Mouse (Mus musculus): ENCODE data around the gene Iqgap1. TPM values are rescaled to one million over a fixed set of nuclear protein-coding genes. Genes with fewer than 3 reads are reported as not detected.
A peak's percentile ranks its signal among the peaks of the same experiment; 100 is the strongest.

The Iqgap1 gene
- total and polyA plus RNA-seq, 3 experiments, result 33.5 to 35.8 (median 34.8) TPM

- TF ChIP-seq POLR2A (IDR thresholded peaks at IDR 0.05; ENCODE audit: insufficient read depth, low read depth, low read length) (no peak), EP300 (IDR thresholded peaks at IDR 0.05; ENCODE audit: insufficient read depth, low read depth, low read length) (no peak)
- Histone ChIP-seq H3K4me3 (no peak overlapping the region), H3K27me3 (ENCODE audit: control insufficient read depth, insufficient read depth, low read length) (no peaks in the 10 kb centered on the region), H3K36me3 (ENCODE audit: control insufficient read depth, insufficient read depth, low read length) (peaks cover 35% of the 10 kb centered on the region), H3K27ac (peak overlapping the region; percentile 28; the same call in 1 of the 2 replicates), H3K4me1 (ENCODE audit: control insufficient read depth, insufficient read depth, low read length) (peaks cover 11% of the 10 kb centered on the region), H3K9ac (ENCODE audit: low read depth, low read length) (peak overlapping the region; percentile 14; the same call in 1 of the 2 replicates), H3K79me2 (replicated peaks; ENCODE audit: control insufficient read depth, insufficient read depth, low read length) (no peaks in the 10 kb centered on the region)
- intact Hi-C loops (cut with DNase I), result no loop called here
- DNase-seq, result no peak
- WGBS, result 47% methylated on average over 9 of the region's 9 CpGs
Measured at GRCm38 (mm10) chr7:80745250-80745649, 80.5 kb downstream of the Iqgap1 start.

GRCm38 (mm10) chr7:80743920-80744630, 81.7 kb downstream of the Iqgap1 start:
- intact Hi-C loops (cut with DNase I), result loop anchor here (2.0 kb wide), 1 partner anchor 59 kb away; no protein-coding TSS in a partner anchor
- H3K4me1 ChIP-seq (ENCODE audit: control insufficient read depth, insufficient read depth, low read length), result peaks cover 11% of the 10 kb centered on the region
- no peaks in the 10 kb centered on the region for H3K79me2 ChIP-seq (replicated peaks; ENCODE audit: control insufficient read depth, insufficient read depth, low read length)
- no peaks in the 10 kb centered on the region for H3K27me3 ChIP-seq (ENCODE audit: control insufficient read depth, insufficient read depth, low read length)
- 46% methylated on average over 9 of the region's 9 CpGs for WGBS
- H3K27ac ChIP-seq, result no peak overlapping the region
- H3K36me3 ChIP-seq (ENCODE audit: control insufficient read depth, insufficient read depth, low read length), result peaks cover 35% of the 10 kb centered on the region
- no peak overlapping the region for H3K9ac ChIP-seq (ENCODE audit: low read depth, low read length)
- no peak overlapping the region for H3K4me3 ChIP-seq
- DNase-seq, result no peak
- TF ChIP-seq CTCF (IDR thresholded peaks at IDR 0.05), result no peak
- no peak for TF ChIP-seq POLR2A (IDR thresholded peaks at IDR 0.05; ENCODE audit: insufficient read depth, low read depth, low read length)
- no peak for TF ChIP-seq EP300 (IDR thresholded peaks at IDR 0.05; ENCODE audit: insufficient read depth, low read depth, low read length)

- Histone ChIP-seq H3K4me1 (ENCODE audit: control insufficient read depth, insufficient read depth, low read length) (peaks cover 11% of the 10 kb centered on the region), H3K4me3 (no peak overlapping the region), H3K9ac (ENCODE audit: low read depth, low read length) (no peak overlapping the region), H3K36me3 (ENCODE audit: control insufficient read depth, insufficient read depth, low read length) (peaks cover 30% of the 10 kb centered on the region), H3K27me3 (ENCODE audit: control insufficient read depth, insufficient read depth, low read length) (no peaks in the 10 kb centered on the region), H3K27ac (no peak overlapping the region), H3K79me2 (replicated peaks; ENCODE audit: control insufficient read depth, insufficient read depth, low read length) (no peaks in the 10 kb centered on the region)
- 92% methylated on average over 3 of the region's 3 CpGs for WGBS
- TF ChIP-seq EP300 (IDR thresholded peaks at IDR 0.05; ENCODE audit: insufficient read depth, low read depth, low read length) (no peak), CTCF (IDR thresholded peaks at IDR 0.05) (no peak)
- intact Hi-C loops (cut with DNase I), result loop anchor here (2.0 kb wide), 1 partner anchor 60 kb away; no protein-coding TSS in a partner anchor
- no peak for DNase-seq
Measured at GRCm38 (mm10) chr7:80742671-80743070, 83.1 kb downstream of the Iqgap1 start.

- H3K4me1 ChIP-seq (ENCODE audit: control insufficient read depth, insufficient read depth, low read length), result peaks cover 7% of the 10 kb centered on the region
- H3K9ac ChIP-seq (ENCODE audit: low read depth, low read length), result no peak overlapping the region
- no peaks in the 10 kb centered on the region for H3K27me3 ChIP-seq (ENCODE audit: control insufficient read depth, insufficient read depth, low read length)
- no peak overlapping the region; the same call in 1 of the 2 replicates for H3K27ac ChIP-seq
- no peak overlapping the region for H3K4me3 ChIP-seq
- H3K36me3 ChIP-seq (ENCODE audit: control insufficient read depth, insufficient read depth, low read length), result peaks cover 16% of the 10 kb centered on the region
- peak; percentile 81 to 82 for DNase-seq
- WGBS, result 16% methylated on average over 7 of the region's 7 CpGs
- intact Hi-C loops (cut with DNase I), result loop anchor here (1.0 kb wide), 1 partner anchor 108 kb away; no protein-coding TSS in a partner anchor
- H3K79me2 ChIP-seq (replicated peaks; ENCODE audit: control insufficient read depth, insufficient read depth, low read length), result no peaks in the 10 kb centered on the region
- TF ChIP-seq EP300 (IDR thresholded peaks at IDR 0.05; ENCODE audit: insufficient read depth, low read depth, low read length) (peak; percentile 90), POLR2A (IDR thresholded peaks at IDR 0.05; ENCODE audit: insufficient read depth, low read depth, low read length) (no peak), CTCF (IDR thresholded peaks at IDR 0.05) (peak; percentile 86)
Measured at GRCm38 (mm10) chr7:80740954-80741353, 84.8 kb downstream of the Iqgap1 start.

GRCm38 (mm10) chr7:80736199-80736598, 89.6 kb downstream of the Iqgap1 start:
- H3K79me2 ChIP-seq (replicated peaks; ENCODE audit: control insufficient read depth, insufficient read depth, low read length), result no peaks in the 10 kb centered on the region
- peaks cover 2% of the 10 kb centered on the region; the same call in 1 of the 2 replicates for H3K4me1 ChIP-seq (ENCODE audit: control insufficient read depth, insufficient read depth, low read length)
- no peak overlapping the region for H3K9ac ChIP-seq (ENCODE audit: low read depth, low read length)
- H3K4me3 ChIP-seq, result no peak overlapping the region
- no peaks in the 10 kb centered on the region for H3K27me3 ChIP-seq (ENCODE audit: control insufficient read depth, insufficient read depth, low read length)
- TF ChIP-seq POLR2A (IDR thresholded peaks at IDR 0.05; ENCODE audit: insufficient read depth, low read depth, low read length) (no peak), EP300 (IDR thresholded peaks at IDR 0.05; ENCODE audit: insufficient read depth, low read depth, low read length) (no peak), CTCF (IDR thresholded peaks at IDR 0.05) (no peak)
- DNase-seq, result no peak
- no peaks in the 10 kb centered on the region for H3K36me3 ChIP-seq (ENCODE audit: control insufficient read depth, insufficient read depth, low read length)
- intact Hi-C loops (cut with DNase I), result no loop called here
- no peak overlapping the region for H3K27ac ChIP-seq
- 83% methylated on average over 10 of the region's 10 CpGs for WGBS

GRCm38 (mm10) chr7:80732986-80733385, 92.8 kb downstream of the Iqgap1 start:
- Histone ChIP-seq H3K27me3 (ENCODE audit: control insufficient read depth, insufficient read depth, low read length) (no peaks in the 10 kb centered on the region), H3K79me2 (replicated peaks; ENCODE audit: control insufficient read depth, insufficient read depth, low read length) (no peaks in the 10 kb centered on the region), H3K27ac (no peak overlapping the region), H3K4me3 (no peak overlapping the region), H3K36me3 (ENCODE audit: control insufficient read depth, insufficient read depth, low read length) (no peaks in the 10 kb centered on the region), H3K4me1 (ENCODE audit: control insufficient read depth, insufficient read depth, low read length) (peaks cover 3% of the 10 kb centered on the region), H3K9ac (ENCODE audit: low read depth, low read length) (no peak overlapping the region)
- WGBS, result 62% methylated on average over 11 of the region's 11 CpGs
- intact Hi-C loops (cut with DNase I), result loop anchor here (5.0 kb wide), 1 partner anchor 424 kb away; no protein-coding TSS in a partner anchor
- no peak for DNase-seq
- TF ChIP-seq POLR2A (IDR thresholded peaks at IDR 0.05; ENCODE audit: insufficient read depth, low read depth, low read length), result no peak
- no peak for TF ChIP-seq EP300 (IDR thresholded peaks at IDR 0.05; ENCODE audit: insufficient read depth, low read depth, low read length)
- TF ChIP-seq CTCF (IDR thresholded peaks at IDR 0.05), result no peak
